Mouse (Mus musculus): ENCODE measurements around the gene Polr2a.

DNA sequence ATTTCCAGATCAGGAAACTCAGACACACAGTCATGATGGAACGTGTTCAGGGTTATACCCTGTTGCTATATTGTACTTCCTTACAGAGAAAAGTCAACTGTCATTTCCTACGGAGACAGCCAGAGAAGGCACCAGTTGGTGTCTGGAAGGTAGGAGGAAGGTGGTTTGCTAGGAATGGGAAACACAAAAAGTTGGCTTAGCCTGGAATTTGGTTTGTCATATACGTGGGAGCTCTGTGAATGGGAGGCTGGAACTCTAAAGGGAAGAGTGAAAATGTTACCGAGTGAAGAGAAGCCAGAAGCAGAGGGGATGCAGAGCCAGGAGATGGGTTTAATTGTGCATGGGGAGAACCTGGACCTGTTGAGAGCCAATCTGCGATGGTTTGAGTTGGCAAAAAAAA is 33.0 kb upstream of the Polr2a start:
- TF ChIP-seq CTCF (IDR thresholded peaks at IDR 0.05; ENCODE audit: extremely low read depth, insufficient read depth, low read length) = no peak
- no peak for TF ChIP-seq POLR2A (IDR thresholded peaks at IDR 0.05; ENCODE audit: extremely low read depth, insufficient read depth, low read length)

Data from cortical plate, adult 2 months (tissue).